Mouse (Mus musculus) ES-Bruce4 (cell line): Measurements from ENCODE around the gene Ffar2.
"Not testable (repeated sequence)": the region's sequence is repeated elsewhere in the genome, so short reads cannot be mapped to it uniquely, and the experiment has no call there.

ENCODE experiments used
- CTCF ChIP-seq: IDR thresholded peaks from one replicate; pipeline ENCODE4 v1.8.1; 2011; ENCODE audit warnings: low read depth, low read length
- POLR2A ChIP-seq: IDR thresholded peaks from one replicate; pipeline ENCODE4 v1.8.1; 2011; ENCODE audit warnings: low read length; ENCODE audit not compliant: insufficient read depth

GRCm38 (mm10) chr7:30832684-30833083 lies 9.1 kb upstream of the Ffar2 start:
- TF ChIP-seq CTCF, POLR2A: not testable (repeated sequence)
